Mouse (Mus musculus) midbrain, embryonic 11.5 days (tissue): ENCODE results near the gene Tfap2c. TPM values are rescaled to one million over a fixed set of nuclear protein-coding genes. Genes with fewer than 3 reads are reported as not detected.

Experiments used
- ATAC-seq: fragments of 200-750 bp; cut with Nextera tagmentation; 2 replicates; pipeline ENCODE4 v1.8.0; 2017; ENCODE audit warnings: moderate TSS enrichment, moderate library complexity; ENCODE audit not compliant: low FRiP score
- DNase-seq: peaks from one replicate; pipeline ENCODE4 v3.0.0; 2015; ENCODE audit warnings: low spot score; ENCODE audit errors: missing footprints
- H3K27ac ChIP-seq: fragments of 300-500 bp; sonication (generic); 2 replicates; pipeline ENCODE4 v1.5.1; 2014; ENCODE audit warnings: low read depth, low read length
- H3K27me3 ChIP-seq: fragments of 300-500 bp; sonication (generic); 2 replicates; pipeline ENCODE4 v1.6.1; 2014; ENCODE audit warnings: mild to moderate bottlenecking, low read length, moderate library complexity, mixed read lengths; ENCODE audit not compliant: control insufficient read depth, insufficient read depth
- H3K36me3 ChIP-seq: fragments of 300-500 bp; sonication (generic); 2 replicates; pipeline ENCODE4 v1.6.1; 2014; ENCODE audit warnings: mild to moderate bottlenecking, low read length, moderate library complexity, mixed read lengths; ENCODE audit not compliant: control insufficient read depth, insufficient read depth
- H3K4me1 ChIP-seq: fragments of 300-500 bp; sonication (generic); 2 replicates; pipeline ENCODE4 v1.6.1; 2014; ENCODE audit warnings: low read length; ENCODE audit not compliant: control insufficient read depth, insufficient read depth
- H3K4me2 ChIP-seq: fragments of 300-500 bp; sonication (generic); 2 replicates; pipeline ENCODE4 v1.6.1; 2014; ENCODE audit warnings: mild to moderate bottlenecking, moderate library complexity
- H3K4me3 ChIP-seq: fragments of 300-500 bp; sonication (generic); 2 replicates; pipeline ENCODE4 v1.5.1; 2014; ENCODE audit warnings: low read depth, low read length
- H3K9ac ChIP-seq: fragments of 300-500 bp; sonication (generic); 2 replicates; pipeline ENCODE4 v1.6.1; 2014; ENCODE audit warnings: low read length
- H3K9me3 ChIP-seq: fragments of 300-500 bp; sonication (generic); 2 replicates; pipeline ENCODE4 v1.6.1; 2016; ENCODE audit warnings: low read length; ENCODE audit not compliant: control insufficient read depth
- WGBS: fragments of 180-500 bp; shearing (Covaris S2); extraction: QIAGEN DNeasy Blood & Tissue Kit; methylation state at CpG from one replicate; pipeline ENCODE4 v1.1.7; 2014; 5-methylcytosine and 5-hydroxymethylcytosine counted together
- polyA plus RNA-seq: library from polyadenylated mRNA; unstranded; fragments of >200 nt; fragmentation: Nextera tagmentation; extraction: Ambion mirVana; gene quantifications from 2 replicates; pipeline ENCODE4 v1.2.1, GENCODE M21; 2014

Tfap2c gene
- polyA plus RNA-seq, 1 experiment from 2014 or later = 4.5 TPM

DNA sequence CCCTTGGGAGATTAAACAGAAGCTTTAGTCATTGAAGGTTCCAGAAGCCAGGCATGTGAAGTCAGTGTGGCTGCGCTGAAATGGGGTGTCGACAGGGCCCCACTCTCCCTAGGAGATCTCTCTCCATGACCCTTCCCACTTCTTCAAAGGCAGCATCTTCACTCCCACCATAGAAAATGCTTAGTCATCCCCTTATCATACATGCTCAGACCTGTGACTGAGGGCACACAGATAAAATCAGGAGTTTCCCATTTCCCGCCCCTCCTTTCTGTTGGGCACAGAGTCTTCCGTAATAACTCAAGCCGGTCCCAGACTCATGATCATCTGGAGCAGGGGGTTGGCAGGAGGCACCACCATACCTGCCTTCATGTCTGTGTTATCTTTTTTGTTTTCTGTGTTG lies 41.4 kb downstream of the Tfap2c start:
- ATAC-seq (no peak), DNase-seq (peak; percentile 44)
- WGBS = 88% methylated on average over 5 of the region's 5 CpGs
- H3K36me3 ChIP-seq = no peaks in the 10 kb centered on the region
- H3K27ac ChIP-seq = no peak overlapping the region
- H3K4me3 ChIP-seq = no peak overlapping the region
- no peaks in the 10 kb centered on the region for H3K9me3 ChIP-seq
- no peak overlapping the region for H3K4me2 ChIP-seq
- H3K4me1 ChIP-seq = no peaks in the 10 kb centered on the region
- H3K9ac ChIP-seq = no peak overlapping the region
- H3K27me3 ChIP-seq = no peaks in the 10 kb centered on the region

DNA sequence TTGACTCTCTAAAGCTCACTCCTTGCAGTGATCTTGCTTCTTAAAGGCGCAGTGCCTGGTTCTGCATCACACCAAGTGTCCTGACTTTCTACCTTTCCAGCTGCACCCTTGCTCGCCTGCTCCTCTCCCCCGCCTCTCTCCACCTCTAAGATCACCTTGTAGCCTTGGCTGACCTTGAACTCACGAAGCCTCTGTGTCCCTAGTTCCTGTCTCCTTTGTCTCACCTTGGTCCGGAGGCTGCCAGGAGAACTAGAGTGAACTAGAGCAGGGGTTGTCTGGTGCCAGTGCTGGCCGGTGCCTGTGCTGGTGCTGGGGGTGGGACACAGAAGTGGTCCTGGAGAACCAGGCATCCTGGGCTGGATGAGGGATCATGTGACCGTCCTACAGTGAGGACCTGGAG lies 44.9 kb downstream of the Tfap2c start:
- H3K4me1 ChIP-seq = no peaks in the 10 kb centered on the region
- H3K9ac ChIP-seq = no peak overlapping the region
- no peak for ATAC-seq
- H3K9me3 ChIP-seq = no peaks in the 10 kb centered on the region
- H3K27me3 ChIP-seq = no peaks in the 10 kb centered on the region
- no peak overlapping the region for H3K4me3 ChIP-seq
- DNase-seq = peak; percentile 71
- no peaks in the 10 kb centered on the region for H3K36me3 ChIP-seq
- H3K4me2 ChIP-seq = no peak overlapping the region
- WGBS = 83% methylated on average over 7 of the region's 7 CpGs
- H3K27ac ChIP-seq = no peak overlapping the region

DNA sequence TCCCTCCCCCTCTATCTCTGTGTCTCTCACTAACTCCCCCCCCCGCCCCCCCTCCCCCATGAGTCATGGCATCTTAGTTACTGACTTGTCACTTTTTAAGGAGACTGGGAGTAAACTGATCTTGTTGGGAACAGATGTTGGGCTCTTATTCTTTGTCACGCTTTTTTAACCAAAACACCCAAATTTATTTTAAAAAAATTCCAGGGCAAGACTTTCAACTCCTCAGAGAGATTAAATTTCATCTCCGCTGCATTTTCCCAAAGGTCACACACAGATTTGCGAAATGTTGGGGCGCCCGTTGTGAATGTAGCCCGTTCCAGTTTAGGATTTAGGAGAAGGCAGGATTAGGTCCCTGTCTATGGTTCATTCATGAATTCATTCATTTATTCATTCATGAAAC lies 47.7 kb downstream of the Tfap2c start:
- no peak for ATAC-seq
- H3K4me3 ChIP-seq = no peak overlapping the region
- H3K27ac ChIP-seq = no peak overlapping the region
- peak; percentile 82 for DNase-seq
- H3K27me3 ChIP-seq = no peaks in the 10 kb centered on the region
- H3K9me3 ChIP-seq = no peaks in the 10 kb centered on the region
- no peak overlapping the region for H3K4me2 ChIP-seq
- H3K36me3 ChIP-seq = no peaks in the 10 kb centered on the region
- H3K9ac ChIP-seq = no peak overlapping the region
- H3K4me1 ChIP-seq = no peaks in the 10 kb centered on the region
- WGBS = 53% methylated on average over 6 of the region's 7 CpGs

DNA sequence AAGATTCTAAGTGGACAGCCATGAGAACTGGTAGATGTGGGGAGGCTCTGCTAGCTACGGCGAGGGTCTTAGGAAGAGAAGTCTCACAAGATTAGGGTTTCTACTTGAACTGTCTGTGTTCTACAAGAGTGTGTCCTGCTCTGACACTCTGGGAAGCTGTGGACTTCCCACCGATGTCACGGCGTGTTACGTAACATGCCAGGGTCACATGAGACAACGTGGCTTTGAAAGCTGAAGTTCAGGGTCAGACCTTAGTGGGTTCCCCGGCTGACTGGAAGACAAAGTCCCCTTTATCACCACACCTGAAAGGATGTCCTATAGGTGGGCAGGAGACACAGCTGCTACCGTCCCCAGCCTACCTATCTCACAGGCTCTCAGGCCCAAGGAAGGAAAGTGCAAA lies 48.5 kb downstream of the Tfap2c start:
- Histone ChIP-seq H3K27ac (no peak overlapping the region), H3K9me3 (no peaks in the 10 kb centered on the region), H3K4me3 (no peak overlapping the region), H3K4me2 (no peak overlapping the region), H3K27me3 (no peaks in the 10 kb centered on the region), H3K9ac (no peak overlapping the region), H3K4me1 (no peaks in the 10 kb centered on the region), H3K36me3 (no peaks in the 10 kb centered on the region)
- DNase-seq = no peak
- WGBS = 88% methylated on average over 9 of the region's 9 CpGs
- ATAC-seq = no peak

DNA sequence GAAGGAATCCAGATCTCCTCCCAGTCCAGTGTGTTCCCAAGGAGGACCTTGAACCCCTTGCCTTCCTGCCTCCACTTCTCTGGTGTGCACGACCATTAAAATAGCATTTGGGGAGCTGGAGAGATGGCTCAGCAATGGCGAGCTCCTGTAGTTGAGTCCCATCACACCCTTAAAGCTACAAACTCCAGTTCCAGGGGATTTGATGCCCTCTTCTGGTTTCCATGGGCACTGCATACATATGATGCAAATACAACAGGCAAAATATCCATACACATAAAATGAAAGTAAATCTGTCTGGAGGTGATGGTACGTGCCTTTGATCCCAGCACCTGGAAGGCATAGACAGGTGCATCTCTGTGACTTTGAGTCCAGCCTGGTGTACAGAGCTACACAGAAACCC lies 55.2 kb downstream of the Tfap2c start:
- H3K4me2 ChIP-seq = no peak overlapping the region

DNA sequence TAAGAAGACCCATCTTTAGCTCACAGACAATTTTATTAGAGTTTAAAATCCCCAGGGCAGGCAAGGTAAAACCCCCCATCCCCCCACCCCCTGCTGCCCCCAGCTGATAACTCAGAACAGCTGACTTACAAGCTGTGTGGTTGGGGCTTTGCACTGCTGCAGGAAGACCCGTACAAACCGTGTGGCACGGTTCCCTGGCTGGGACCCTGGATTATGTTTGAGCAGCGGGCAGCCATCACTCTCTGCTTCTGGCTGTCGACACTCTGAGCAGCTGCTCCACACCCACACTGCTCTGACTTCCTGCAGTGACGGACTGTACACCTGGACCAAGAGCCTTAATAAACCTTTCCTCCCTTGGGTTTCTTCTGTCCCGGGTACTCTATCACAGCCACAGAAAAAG lies 56.2 kb downstream of the Tfap2c start:
- Histone ChIP-seq H3K27ac (no peak overlapping the region), H3K4me2 (no peak overlapping the region), H3K36me3 (no peaks in the 10 kb centered on the region), H3K9me3 (no peaks in the 10 kb centered on the region), H3K9ac (no peak overlapping the region), H3K27me3 (no peaks in the 10 kb centered on the region), H3K4me3 (no peak overlapping the region), H3K4me1 (no peaks in the 10 kb centered on the region)
- DNase-seq (no peak), ATAC-seq (no peak)
- 65% methylated on average over 7 of the region's 7 CpGs for WGBS

More for the DNA sequence above, 55.2 kb downstream of the Tfap2c start:
- Histone ChIP-seq H3K9me3 (no peaks in the 10 kb centered on the region), H3K9ac (no peak overlapping the region), H3K27me3 (no peaks in the 10 kb centered on the region), H3K27ac (no peak overlapping the region), H3K36me3 (no peaks in the 10 kb centered on the region), H3K4me3 (no peak overlapping the region), H3K4me1 (no peaks in the 10 kb centered on the region)
- no peak for ATAC-seq
- 89% methylated on average over 3 of the region's 3 CpGs for WGBS
- no peak for DNase-seq

DNA sequence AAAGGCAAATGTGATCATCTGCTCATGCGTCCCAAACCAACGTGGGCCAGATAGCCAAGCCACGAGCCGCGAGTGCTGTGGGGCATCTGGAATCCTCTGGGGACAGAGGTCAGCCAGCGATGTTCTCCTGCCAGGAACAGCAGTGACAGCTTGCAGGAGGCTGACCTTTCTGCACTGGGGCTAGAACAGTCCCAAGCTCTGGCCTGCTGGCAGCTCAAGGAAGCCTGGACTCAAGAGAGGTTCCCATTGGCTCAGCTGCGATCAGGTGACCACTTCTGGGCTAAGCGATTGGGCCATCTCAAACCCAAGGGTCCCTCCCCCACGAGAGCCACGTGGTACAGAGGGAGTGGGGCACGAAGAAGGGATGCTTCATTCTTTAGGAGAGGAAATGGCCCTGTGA lies 58.3 kb downstream of the Tfap2c start:
- ATAC-seq (0 out of 2 replicates have a peak, but pooled peaks have one; percentile 33), DNase-seq (no peak)
- H3K27me3 ChIP-seq = no peaks in the 10 kb centered on the region
- WGBS = 77% methylated on average over 11 of the region's 11 CpGs
- no peak overlapping the region for H3K9ac ChIP-seq
- H3K9me3 ChIP-seq = no peaks in the 10 kb centered on the region
- H3K27ac ChIP-seq = no peak overlapping the region
- H3K4me2 ChIP-seq = no peak overlapping the region
- H3K36me3 ChIP-seq = no peaks in the 10 kb centered on the region
- H3K4me3 ChIP-seq = no peak overlapping the region
- no peaks in the 10 kb centered on the region for H3K4me1 ChIP-seq

Other genes with a start within 250 kb of the Tfap2c start
- 32.2 and 33.0 TPM in 2 replicates for gene Fam210b, start 204.0 kb upstream of the Tfap2c start, polyA plus RNA-seq
- 163 and 169 TPM in 2 replicates for gene Aurka, start 179.1 kb upstream of the Tfap2c start, polyA plus RNA-seq
- 48.0 and 50.2 TPM in 2 replicates for gene Cstf1, start 178.9 kb upstream of the Tfap2c start, polyA plus RNA-seq
- gene Cass4, start 155.8 kb upstream of the Tfap2c start, polyA plus RNA-seq = 0.31 TPM in 1 of 2 replicates, not detected in the other
- 86.8 and 94.7 TPM in 2 replicates for gene Rtf2, start 109.0 kb upstream of the Tfap2c start, polyA plus RNA-seq
- 0.84 and 0.86 TPM in 2 replicates for gene Gcnt7, start 91.0 kb upstream of the Tfap2c start, polyA plus RNA-seq
- gene Fam209, start 77.1 kb upstream of the Tfap2c start, polyA plus RNA-seq = 0.65 TPM in 1 of 2 replicates, not detected in the other